Mouse (Mus musculus) kidney, embryonic 14.5 days (tissue): ENCODE measurements around the gene Npm1. TPM values are rescaled to one million over a fixed set of nuclear protein-coding genes. Genes with fewer than 3 reads are reported as not detected.
A peak's percentile ranks its signal among the peaks of the same experiment; 100 is the strongest.

Experiments
- ATAC-seq: fragments of 200-750 bp; cut with Nextera tagmentation; 2 replicates; pipeline ENCODE4 v1.8.0; 2017; ENCODE audit warnings: moderate number of reproducible peaks, mild to moderate bottlenecking, moderate TSS enrichment, moderate library complexity; ENCODE audit not compliant: low FRiP score, low TSS enrichment
- H3K27ac ChIP-seq: fragments of 300-500 bp; sonication (generic); 2 replicates; pipeline ENCODE4 v1.5.1; 2014; ENCODE audit warnings: low read depth, mild to moderate bottlenecking, low read length, moderate library complexity, mixed read lengths
- H3K27me3 ChIP-seq: fragments of 300-500 bp; sonication (generic); 2 replicates; pipeline ENCODE4 v1.6.1; 2014; ENCODE audit warnings: mild to moderate bottlenecking, low read length; ENCODE audit not compliant: control insufficient read depth, insufficient read depth
- H3K36me3 ChIP-seq: fragments of 300-500 bp; sonication (generic); 2 replicates; pipeline ENCODE4 v1.6.1; 2014; ENCODE audit warnings: low read length, mixed read lengths; ENCODE audit not compliant: control insufficient read depth, insufficient read depth
- H3K4me1 ChIP-seq: fragments of 300-500 bp; sonication (generic); 2 replicates; pipeline ENCODE4 v1.6.1; 2014; ENCODE audit warnings: low read length, mixed read lengths; ENCODE audit not compliant: control insufficient read depth, insufficient read depth
- H3K4me2 ChIP-seq: fragments of 300-500 bp; sonication (generic); replicated peaks from 2 replicates; pipeline ENCODE4 v1.6.1; 2014; ENCODE audit warnings: low read depth, mild to moderate bottlenecking, low read length
- H3K4me3 ChIP-seq: fragments of 300-500 bp; sonication (generic); 2 replicates; pipeline ENCODE4 v1.5.1; 2014; ENCODE audit warnings: mild to moderate bottlenecking, low read length
- H3K9ac ChIP-seq: fragments of 300-500 bp; sonication (generic); 2 replicates; pipeline ENCODE4 v1.6.1; 2014; ENCODE audit warnings: low read depth, mild to moderate bottlenecking, low read length, moderate library complexity
- H3K9me3 ChIP-seq: fragments of 300-500 bp; sonication (generic); 2 replicates; pipeline ENCODE4 v1.6.1; 2016; ENCODE audit warnings: low read length; ENCODE audit not compliant: control insufficient read depth
- WGBS: fragments of 180-500 bp; shearing (Covaris S2); extraction: QIAGEN DNeasy Blood & Tissue Kit; methylation state at CpG from one replicate; pipeline ENCODE4 v1.1.7; 2014; 5-methylcytosine and 5-hydroxymethylcytosine counted together
- polyA plus RNA-seq: library from polyadenylated mRNA; unstranded; fragments of >200 nt; fragmentation: Nextera tagmentation; extraction: Ambion mirVana; gene quantifications from 2 replicates; pipeline ENCODE4 v1.2.1, GENCODE M21; 2014

Gene Npm1
- 1,562 and 1,907 TPM in 2 replicates for polyA plus RNA-seq

DNA sequence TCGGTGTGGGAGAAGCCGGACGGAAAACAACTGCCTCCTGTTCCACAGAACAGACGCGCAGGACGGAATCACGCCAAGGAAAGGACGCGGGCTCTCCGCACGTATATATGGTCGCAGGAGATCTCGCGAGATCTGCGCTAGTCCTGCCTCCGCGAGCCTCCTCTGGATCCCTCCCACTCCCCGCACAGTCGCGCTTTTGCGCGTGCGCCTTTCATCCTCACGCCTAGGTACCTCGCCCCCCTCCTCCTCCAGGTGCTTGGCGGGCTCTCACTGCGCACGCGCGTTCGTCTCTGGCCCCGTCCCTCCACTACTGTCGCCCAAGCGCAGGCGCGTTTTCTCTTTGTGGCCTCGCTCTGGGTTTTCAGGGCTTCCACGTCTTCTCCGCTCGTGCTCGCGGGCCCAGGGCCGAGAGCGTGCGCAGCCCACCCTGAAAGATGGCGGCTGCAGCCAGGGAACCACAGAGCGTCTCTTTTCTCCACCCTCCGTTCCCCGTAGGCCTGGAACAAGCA is at the start of gene Npm1:
Gene Npm1, minus strand, starts transcription at position 209 of the 509 bp plus-strand sequence.
- 4% methylated on average over 47 of the region's 49 CpGs for WGBS
- peak within 1 kb of the TSS; percentile 79 for H3K4me2 ChIP-seq
- H3K9ac ChIP-seq: peak within 1 kb of the TSS; percentile 99
- peak within 1 kb of the TSS; percentile 99 for H3K4me3 ChIP-seq
- H3K27ac ChIP-seq: peak within 1 kb of the TSS; percentile 96
- ATAC-seq: peak; percentile 96
- H3K9me3 ChIP-seq: no peaks in the 10 kb centered on the region
- 0 out of 2 replicates have a peak, but pooled peaks cover 2% of the 10 kb centered on the region for H3K27me3 ChIP-seq
- peaks cover 11% of the 10 kb centered on the region for H3K4me1 ChIP-seq
- H3K36me3 ChIP-seq: peaks cover 36% of the 10 kb centered on the region

DNA sequence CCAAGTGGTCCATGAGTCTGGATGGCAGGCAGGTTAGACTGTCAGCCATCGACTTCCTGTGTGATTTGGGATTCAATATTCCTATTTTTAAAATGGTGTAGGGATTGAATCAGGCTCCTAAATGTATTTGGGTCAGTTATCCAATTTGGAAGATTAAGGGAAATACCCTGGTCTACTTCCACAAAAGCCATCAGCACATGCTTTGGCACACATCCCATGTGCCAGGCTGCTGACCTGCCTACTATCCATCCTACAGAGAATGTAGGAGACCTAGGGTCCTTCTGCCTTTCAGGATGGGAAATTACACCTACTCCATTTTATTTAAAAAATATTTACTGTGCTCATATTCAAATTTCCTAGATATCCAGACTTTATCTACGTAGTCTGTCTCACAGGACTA is 44.4 kb upstream of the Npm1 start:
- Histone ChIP-seq H3K9me3 (no peaks in the 10 kb centered on the region), H3K4me3 (no peak overlapping the region), H3K27ac (no peak overlapping the region), H3K4me2 (no peak overlapping the region), H3K27me3 (peaks cover 54% of the 10 kb centered on the region), H3K9ac (no peak overlapping the region), H3K4me1 (peaks cover 9% of the 10 kb centered on the region), H3K36me3 (no peaks in the 10 kb centered on the region)
- WGBS: 72% methylated on average over 2 of the region's 2 CpGs
- no peak for ATAC-seq

DNA sequence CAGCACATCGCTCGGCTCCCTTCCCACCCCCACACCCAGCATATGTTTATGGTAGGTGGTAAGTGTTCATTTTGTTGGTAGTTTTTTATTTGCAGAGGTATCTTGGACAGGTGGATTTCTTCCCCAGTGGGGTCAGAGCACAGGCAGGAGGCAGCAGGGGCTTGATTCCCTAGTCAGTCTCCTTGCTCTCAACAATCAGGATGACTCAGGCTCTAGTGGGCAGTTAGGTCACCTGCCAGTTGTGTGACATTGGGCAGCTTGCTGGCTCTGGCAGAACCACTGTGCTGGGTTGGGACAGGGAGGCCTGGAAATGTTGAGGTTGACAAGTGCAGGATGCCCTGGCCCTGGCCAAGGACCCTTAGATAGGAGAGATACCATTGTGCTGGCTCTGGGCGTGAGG is 42.0 kb upstream of the Npm1 start:
- no peak for ATAC-seq
- H3K36me3 ChIP-seq: no peaks in the 10 kb centered on the region
- H3K9ac ChIP-seq: no peak overlapping the region
- H3K27me3 ChIP-seq: peaks cover 79% of the 10 kb centered on the region
- no peak overlapping the region for H3K4me3 ChIP-seq
- H3K27ac ChIP-seq: no peak overlapping the region
- WGBS: 7% methylated on average over 3 of the region's 3 CpGs
- no peaks in the 10 kb centered on the region for H3K9me3 ChIP-seq
- no peak overlapping the region for H3K4me2 ChIP-seq
- peaks cover 29% of the 10 kb centered on the region for H3K4me1 ChIP-seq

DNA sequence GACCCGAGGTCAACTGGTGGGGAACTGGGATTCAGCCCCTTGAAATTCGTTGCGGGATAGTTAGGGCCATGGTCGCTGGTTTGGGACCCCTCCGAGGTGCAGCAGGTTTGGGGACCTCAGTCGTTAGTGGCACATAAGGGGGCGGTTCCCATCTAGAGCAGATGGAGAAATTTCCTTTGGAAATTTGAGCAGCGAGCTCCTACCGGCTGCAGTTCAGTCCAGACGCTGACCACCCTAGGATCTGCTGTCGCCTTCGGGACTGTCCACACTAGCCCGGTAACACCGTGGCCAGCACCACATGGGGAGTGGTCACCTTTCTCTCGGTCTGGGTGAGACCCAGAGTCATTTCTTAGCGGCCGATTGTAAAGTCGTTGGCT is 41.3 kb upstream of the Npm1 start:
- Histone ChIP-seq H3K9ac (no peak overlapping the region), H3K36me3 (no peaks in the 10 kb centered on the region), H3K27ac (no peak overlapping the region), H3K4me3 (0 out of 2 replicates have a peak overlapping the region, but pooled peaks have one; percentile 35), H3K4me1 (peaks cover 31% of the 10 kb centered on the region), H3K27me3 (peaks cover 84% of the 10 kb centered on the region), H3K9me3 (no peaks in the 10 kb centered on the region), H3K4me2 (peak overlapping the region; percentile 45; the same call in 1 of the 2 replicates)
- under 1% methylated on average over 18 of the region's 18 CpGs for WGBS
- no peak for ATAC-seq

DNA sequence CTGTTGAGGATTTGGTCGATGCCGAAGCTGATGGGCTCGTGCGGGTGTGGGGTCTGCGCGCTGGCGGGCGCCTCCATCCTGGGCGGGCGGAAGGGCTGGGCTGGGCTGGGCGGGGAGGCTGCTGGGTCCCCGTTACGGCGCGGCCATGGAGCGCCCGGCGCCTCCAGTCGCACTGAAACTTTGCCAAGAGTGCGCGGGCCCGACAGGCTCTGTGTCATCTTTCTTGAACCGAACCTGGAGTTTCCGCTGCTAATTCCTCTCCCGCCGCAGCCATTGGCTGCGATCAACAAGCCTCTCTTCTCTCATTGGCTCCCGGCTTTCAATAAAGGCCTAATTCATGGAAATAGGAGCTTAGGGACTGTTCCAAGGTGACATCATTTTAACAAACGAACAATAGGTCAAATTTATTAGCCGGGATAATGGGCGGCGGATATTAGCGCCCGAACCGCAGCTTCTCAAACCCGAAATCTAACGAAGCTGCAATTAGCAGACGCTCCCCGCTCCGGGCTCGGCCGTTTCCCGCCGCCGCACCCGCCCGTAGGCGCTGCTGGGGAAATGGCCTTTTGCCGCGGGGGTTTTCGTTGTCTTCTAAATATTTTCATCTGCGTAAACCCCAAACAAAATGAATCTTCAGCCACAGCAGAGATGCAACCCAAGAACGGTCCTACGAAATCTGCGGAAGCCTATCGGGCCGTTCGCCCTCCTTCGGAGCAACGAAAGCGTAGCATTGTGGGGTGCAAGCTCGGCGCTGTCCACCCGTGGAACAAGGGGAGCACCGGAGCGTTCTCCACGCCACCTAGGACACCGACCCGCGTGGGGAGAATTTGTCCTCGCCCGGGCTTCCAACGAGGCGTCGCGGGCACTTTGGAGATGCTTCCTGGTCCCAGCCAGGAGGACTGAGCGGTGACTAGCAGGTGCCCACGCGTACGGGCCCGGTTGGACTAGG is 40.6 kb upstream of the Npm1 start, which contains the start of gene Tlx3:
Gene Tlx3, minus strand, starts transcription at position 207 of the 946 bp plus-strand sequence.
- peak; percentile 20; the same call in 1 of the 2 replicates for ATAC-seq
- H3K9ac ChIP-seq: no peak within 1 kb of the TSS
- peak within 1 kb of the TSS; percentile 35 for H3K4me3 ChIP-seq
- H3K36me3 ChIP-seq: no peaks in the 10 kb centered on the region
- WGBS: under 1% methylated on average over 75 of the region's 81 CpGs
- H3K27me3 ChIP-seq: peaks cover 91% of the 10 kb centered on the region
- peak within 1 kb of the TSS; percentile 45 for H3K4me2 ChIP-seq
- H3K27ac ChIP-seq: no peak within 1 kb of the TSS
- H3K9me3 ChIP-seq: no peaks in the 10 kb centered on the region
- H3K4me1 ChIP-seq: peaks cover 31% of the 10 kb centered on the region

DNA sequence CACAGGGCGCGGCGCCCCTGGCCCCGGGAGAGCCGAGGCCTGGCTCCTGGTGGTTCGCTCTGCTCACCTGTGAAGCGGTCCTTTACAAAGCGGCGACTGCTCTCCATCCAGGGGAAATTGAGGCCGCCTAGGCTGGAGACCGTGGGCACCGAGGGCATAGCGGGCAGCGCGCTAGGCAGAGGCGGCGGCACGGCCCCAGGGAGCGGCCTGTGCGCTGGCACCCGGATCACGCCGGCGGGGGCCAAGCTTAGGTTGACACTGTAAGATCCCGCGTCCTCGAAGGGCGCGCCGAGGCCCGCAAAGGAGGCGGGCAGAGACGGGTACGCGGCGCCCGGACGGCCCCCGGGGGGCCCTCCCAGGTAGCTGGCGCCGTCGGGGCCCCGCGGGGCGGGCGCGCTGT is 40.0 kb upstream of the Npm1 start:
- Histone ChIP-seq H3K27ac (no peak overlapping the region), H3K9me3 (no peaks in the 10 kb centered on the region; the same call in 1 of the 2 replicates), H3K4me2 (peak overlapping the region; percentile 45), H3K4me1 (peaks cover 31% of the 10 kb centered on the region), H3K4me3 (peak overlapping the region; percentile 35), H3K9ac (no peak overlapping the region), H3K36me3 (no peaks in the 10 kb centered on the region), H3K27me3 (peaks cover 95% of the 10 kb centered on the region)
- ATAC-seq: peak; percentile 5; the same call in 1 of the 2 replicates
- whole genome bisulfite sequencing: 2% methylated on average over 39 of the region's 47 CpGs

DNA sequence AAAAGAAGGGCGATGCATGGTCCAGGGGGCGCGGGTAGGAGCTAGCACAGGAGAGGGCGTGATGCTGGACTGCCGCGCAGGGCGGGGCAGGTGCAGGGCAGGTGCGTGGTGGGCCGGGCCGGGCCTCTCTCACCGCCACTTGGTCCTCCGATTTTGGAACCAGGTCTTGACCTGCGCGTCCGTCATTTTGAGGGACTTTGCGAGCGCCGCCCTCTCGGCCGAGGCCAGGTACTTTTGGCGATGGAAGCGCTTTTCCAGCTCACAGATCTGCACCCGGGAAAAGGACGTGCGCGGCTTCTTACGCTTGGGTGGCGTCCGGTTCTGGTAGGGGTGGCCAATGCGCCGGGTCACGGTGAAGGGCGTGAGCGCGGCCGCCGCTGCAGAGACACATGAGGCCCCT is 39.3 kb upstream of the Npm1 start:
- H3K27me3 ChIP-seq: peaks cover 97% of the 10 kb centered on the region
- ATAC-seq: peak; percentile 5; the same call in 1 of the 2 replicates
- no peak overlapping the region for H3K27ac ChIP-seq
- H3K4me3 ChIP-seq: peak overlapping the region; percentile 35
- no peaks in the 10 kb centered on the region for H3K36me3 ChIP-seq
- H3K9me3 ChIP-seq: peaks cover 4% of the 10 kb centered on the region; the same call in 1 of the 2 replicates
- no peak overlapping the region for H3K9ac ChIP-seq
- peaks cover 31% of the 10 kb centered on the region for H3K4me1 ChIP-seq
- H3K4me2 ChIP-seq: peak overlapping the region; percentile 45; the same call in 1 of the 2 replicates
- under 1% methylated on average over 36 of the region's 37 CpGs for WGBS

DNA sequence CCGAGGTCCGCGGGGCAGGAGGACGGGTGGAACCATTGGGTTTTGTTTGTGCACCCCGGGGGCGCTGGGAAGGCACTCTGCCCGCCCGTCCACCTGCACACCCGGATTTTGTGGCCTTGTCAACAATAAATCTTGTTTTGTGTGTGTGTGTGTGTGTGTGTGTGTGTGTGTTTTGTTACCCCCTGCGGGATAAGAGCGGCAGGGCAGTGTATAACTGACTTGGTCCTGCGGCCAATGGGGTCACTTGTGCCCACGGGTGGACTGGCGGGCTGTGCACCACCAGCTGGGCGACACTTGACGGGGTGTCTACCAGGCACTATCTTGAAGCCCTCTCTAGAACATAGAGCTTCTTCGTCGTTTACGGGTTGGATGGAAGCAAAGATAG is 38.6 kb upstream of the Npm1 start:
- Histone ChIP-seq H3K4me2 (peak overlapping the region; percentile 43), H3K36me3 (no peaks in the 10 kb centered on the region), H3K9me3 (peaks cover 7% of the 10 kb centered on the region; the same call in 1 of the 2 replicates), H3K27ac (no peak overlapping the region), H3K27me3 (peaks cover 97% of the 10 kb centered on the region), H3K4me3 (peak overlapping the region; percentile 23), H3K9ac (no peak overlapping the region; the same call in 1 of the 2 replicates), H3K4me1 (peaks cover 31% of the 10 kb centered on the region)
- peak; percentile 8; the same call in 1 of the 2 replicates for ATAC-seq
- WGBS: under 1% methylated on average over 19 of the region's 19 CpGs
